Mouse (Mus musculus): ENCODE results near the gene Il1rl2.
A peak's percentile ranks its signal among the peaks of the same experiment; 100 is the strongest.

Gene Il1rl2

DNA sequence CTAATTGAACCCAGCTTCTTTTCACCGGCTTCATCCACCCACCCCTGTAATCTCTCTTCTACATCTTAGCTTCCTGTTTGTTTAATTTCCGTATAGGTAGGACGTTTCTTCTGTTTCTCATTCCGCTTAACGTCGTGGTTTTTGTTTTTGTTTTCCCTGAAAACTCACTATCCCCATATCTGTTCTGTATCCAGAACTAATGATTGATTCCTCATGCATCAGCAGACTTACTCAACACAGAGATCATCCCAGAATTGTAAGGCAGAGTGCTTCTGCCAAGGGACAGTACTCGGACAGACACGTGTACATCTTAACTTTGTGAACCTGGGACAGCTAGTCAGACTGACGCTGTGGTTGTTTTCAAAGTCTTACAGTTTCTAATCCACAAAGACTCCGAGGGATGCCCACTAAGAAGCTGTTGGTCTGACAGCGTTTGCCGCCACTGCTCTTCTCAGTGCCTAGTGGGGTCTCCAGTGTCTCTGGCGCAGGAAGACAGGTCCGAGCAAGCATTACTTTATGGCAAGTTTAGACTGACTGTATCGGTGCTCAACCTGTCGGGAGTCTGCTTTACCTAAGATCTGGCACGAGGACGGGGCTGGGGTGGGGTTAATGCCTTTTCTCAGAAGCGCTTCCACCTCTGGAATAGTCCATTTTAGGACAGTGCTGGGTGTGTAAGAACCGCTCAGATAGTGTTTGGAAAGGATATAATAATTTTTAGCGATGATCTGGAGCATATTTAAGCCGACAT, 719 bp downstream of the Il1rl2 start:
- DNase-seq (ENCODE audit: low spot score) = no peak

DNA sequence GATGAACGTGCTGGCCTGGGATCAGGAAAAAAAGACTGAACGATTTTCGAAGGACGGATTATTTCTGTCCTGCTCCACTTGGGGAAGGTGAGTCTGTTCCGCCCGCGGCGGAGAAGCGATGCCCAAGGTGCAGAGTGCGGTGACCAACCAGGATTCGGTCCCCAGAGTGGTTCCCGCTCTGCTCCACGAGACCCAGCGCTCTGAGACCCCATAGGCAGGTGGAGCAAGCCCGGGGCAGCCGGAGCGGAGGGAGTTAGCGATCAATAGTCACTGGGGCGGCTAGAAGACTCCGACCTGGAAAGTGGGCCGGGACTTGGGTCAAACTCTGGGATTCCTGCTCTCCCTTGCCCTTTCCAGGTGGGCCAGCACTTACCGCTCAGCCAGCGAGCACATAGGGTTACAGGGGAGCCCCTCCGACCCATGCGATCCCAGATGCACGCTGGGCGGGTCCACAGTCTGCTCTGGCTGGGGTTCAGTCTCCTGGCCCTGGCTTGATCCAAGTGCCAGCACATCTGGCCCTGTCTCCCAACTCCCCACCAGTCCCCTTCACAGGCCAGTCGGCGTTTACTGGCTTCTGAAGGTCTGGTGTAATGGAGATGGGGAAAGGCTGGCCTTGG, 1.4 kb downstream of the Il1rl2 start:
- no peak for DNase-seq (ENCODE audit: low spot score)

DNA sequence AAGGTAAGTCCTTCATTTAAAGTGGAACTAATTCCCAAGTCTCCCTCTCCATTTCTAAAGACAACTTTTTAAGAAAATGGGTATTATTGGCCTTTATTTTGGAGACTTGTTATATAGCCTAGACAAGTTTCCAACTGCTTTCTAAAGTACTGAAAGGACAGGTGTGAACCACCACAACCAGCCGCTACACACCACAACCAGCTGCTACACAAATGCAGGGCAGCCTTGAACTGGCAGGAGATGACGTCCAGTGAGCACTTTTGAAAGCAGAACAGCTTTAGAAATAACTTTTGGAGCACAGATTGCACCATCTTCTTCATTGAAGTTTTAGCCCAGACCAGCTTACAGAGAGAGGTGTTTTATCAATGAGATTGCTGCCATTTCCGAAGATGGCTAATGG, 3.2 kb downstream of the Il1rl2 start:
- no peak for DNase-seq (ENCODE audit: low spot score)

GRCm38 (mm10) chr1:40329526-40329925, 5.1 kb downstream of the Il1rl2 start:
- DNase-seq (ENCODE audit: low spot score) = no peak

GRCm38 (mm10) chr1:40330181-40330580, 5.8 kb downstream of the Il1rl2 start:
- no peak for DNase-seq (ENCODE audit: low spot score)

- DNase-seq (ENCODE audit: low spot score) = no peak
Observed at GRCm38 (mm10) chr1:40339346-40339745, 14.9 kb downstream of the Il1rl2 start.

DNA sequence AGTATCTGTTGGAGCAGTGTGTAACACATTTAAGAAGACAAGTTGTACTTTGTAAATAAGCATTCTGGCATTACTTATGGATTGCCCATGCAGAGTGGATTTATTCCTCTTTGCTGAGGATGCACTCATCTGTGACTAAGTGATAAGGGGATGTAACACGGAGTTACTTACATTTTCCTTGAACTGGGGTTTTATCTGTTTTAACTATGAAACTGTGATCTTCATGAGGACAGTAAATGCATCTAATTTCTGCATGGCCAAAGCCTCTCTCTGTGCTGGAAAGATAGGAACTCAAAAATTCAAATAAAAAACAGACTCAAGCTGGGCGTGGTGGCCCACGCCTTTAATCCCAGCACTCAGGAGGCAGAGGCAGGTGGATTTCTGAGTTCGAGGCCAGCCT, 15.7 kb downstream of the Il1rl2 start:
- no peak for DNase-seq (ENCODE audit: low spot score)

DNA sequence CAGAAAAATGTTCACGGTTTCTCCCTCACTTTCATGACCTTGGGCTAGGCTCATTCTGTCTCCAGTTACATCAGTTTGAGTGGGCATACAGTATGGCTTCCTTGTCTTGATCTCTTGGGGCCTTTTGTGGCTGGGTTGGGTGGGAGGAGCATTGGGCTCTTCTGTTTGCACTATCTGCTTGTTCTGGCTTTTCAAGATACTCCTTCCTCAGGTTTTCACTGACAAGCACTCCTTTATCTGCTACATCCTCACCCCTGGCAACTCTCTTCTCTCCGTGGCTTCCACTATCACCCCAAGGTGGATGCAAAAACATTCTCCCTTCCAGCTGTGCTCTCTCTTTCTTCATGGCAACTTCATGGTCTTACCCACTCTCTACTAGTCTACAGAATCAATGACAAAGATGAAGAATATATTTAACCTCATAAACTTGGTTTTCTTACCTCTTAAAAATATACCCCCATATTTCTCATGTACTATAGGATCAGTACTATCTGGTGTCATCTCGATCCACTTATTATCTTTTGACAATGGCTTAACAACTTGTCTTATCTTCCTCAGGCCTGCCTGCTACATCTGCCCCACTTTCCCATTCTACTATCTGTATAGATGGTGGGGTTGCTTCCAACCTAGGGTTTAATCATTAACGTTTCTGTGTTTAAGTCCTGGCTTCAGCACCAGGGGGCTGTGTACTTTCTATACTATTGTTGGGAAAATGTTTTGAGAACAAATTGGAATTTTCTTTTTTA, 27.9 kb downstream of the Il1rl2 start:
- DNase-seq (ENCODE audit: low spot score) = no peak

DNA sequence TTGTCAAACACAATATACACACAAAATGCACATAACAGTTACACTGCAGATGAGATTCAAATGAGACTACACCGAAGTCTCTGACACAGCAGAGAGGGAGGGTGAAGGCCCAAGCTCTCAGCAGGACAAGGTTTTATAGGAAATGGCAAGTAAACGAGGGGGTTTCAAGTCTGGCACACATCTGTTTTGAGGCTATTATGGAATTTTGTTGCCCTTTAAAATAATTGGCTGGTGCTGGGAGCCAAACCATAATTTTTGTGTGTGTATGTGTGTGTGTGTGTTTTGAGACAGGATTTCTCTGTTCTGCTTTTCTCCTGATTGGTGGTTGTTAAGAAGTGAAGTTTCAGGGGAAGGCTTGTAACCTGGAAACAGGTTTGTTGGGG, 28.5 kb downstream of the Il1rl2 start:
- no peak for DNase-seq (ENCODE audit: low spot score)

DNA sequence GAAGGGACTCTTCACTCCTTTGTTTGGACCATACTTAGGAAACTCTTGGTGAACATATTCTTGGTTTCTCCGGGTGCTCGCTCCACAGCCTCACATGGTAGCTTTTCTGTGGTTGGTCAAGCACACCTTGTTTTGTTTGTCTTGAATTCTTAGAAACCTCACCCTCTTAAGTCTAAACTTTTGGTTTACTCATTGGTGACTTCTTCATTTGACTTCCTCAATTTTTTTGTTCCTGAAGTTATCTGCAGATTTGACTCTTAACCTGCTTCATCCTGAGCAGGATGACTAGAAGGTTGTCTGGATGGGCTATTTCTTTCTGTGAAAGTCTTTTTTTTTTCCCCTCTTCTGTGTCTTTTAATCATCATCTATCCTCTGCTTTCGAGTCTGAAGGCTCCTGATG, 30.3 kb downstream of the Il1rl2 start:
- no peak for DNase-seq (ENCODE audit: low spot score)

- DNase-seq (ENCODE audit: low spot score) = no peak
Observed at GRCm38 (mm10) chr1:40355431-40355843, 31.0 kb downstream of the Il1rl2 start.

GRCm38 (mm10) chr1:40355904-40356521, 31.6 kb downstream of the Il1rl2 start:
- no peak for DNase-seq (ENCODE audit: low spot score)

- no peak for DNase-seq (ENCODE audit: low spot score)
Observed at GRCm38 (mm10) chr1:40357921-40358320, 33.5 kb downstream of the Il1rl2 start.

DNA sequence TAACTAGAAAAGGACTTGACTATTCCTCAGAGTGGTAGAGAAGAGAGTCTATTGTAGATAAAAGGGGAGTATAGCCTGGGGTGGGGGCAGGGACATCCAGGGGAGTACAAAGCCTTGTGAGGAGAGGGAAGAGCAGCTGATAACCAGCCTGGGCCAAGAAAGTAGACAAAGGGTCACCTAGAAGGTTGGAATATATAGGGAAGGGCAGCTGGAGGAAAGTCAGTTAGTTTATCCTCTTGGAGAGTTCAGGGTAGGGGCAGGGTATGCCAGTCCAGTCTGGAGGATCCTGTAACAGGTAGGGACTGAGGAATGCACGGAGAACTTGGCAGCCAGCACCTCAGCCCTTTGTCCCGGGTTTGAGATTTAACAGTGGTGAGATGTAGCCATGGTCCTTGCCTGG, 33.9 kb downstream of the Il1rl2 start:
- DNase-seq (ENCODE audit: low spot score) = no peak

DNA sequence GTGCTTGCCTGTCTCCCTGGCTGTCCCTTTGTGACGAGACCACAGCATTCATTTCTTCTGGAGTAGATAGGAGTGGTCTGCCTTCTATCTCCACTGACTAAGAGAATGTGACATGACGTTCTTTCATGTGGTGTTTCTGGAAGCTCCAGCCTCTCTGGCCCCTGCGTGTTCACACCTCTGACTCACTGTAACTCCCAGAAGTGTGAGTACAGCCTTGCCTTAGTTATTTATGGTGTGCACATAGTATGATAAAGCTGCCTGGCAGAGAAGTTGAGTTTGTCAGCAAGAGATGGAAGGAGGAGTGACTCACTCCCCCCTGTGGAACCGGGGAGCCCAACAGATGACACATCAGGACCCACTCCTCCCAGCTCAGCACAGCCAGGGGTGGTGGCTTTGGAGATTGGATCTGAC, 34.4 kb downstream of the Il1rl2 start:
- no peak for DNase-seq (ENCODE audit: low spot score)

- DNase-seq (ENCODE audit: low spot score) = no peak
Observed at GRCm38 (mm10) chr1:40359731-40360130, 35.3 kb downstream of the Il1rl2 start.

GRCm38 (mm10) chr1:40360969-40361368, 36.6 kb downstream of the Il1rl2 start:
- DNase-seq (ENCODE audit: low spot score) = no peak

DNA sequence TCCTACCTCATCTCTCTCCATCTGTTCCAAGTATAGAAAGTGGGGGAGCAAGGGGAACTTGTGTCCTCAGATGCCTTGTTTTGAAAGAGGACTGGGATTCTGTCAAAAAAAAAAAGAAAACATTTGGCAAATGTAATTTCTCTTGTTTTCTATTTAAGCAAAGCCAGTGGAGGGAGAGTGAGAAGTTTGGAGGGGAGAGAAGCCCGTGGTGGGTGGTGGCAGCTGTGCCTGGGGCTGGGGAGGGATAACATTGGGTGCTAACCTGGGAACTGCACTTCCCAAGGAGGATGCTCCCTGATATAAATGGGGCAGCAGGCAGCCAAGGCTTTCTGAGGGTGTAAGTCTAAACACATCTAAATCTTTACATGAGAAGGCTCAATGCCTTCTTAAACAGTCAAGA, 37.2 kb downstream of the Il1rl2 start:
- no peak for DNase-seq (ENCODE audit: low spot score)

- DNase-seq (ENCODE audit: low spot score) = no peak
Observed at GRCm38 (mm10) chr1:40362784-40363183, 38.4 kb downstream of the Il1rl2 start.

DNA sequence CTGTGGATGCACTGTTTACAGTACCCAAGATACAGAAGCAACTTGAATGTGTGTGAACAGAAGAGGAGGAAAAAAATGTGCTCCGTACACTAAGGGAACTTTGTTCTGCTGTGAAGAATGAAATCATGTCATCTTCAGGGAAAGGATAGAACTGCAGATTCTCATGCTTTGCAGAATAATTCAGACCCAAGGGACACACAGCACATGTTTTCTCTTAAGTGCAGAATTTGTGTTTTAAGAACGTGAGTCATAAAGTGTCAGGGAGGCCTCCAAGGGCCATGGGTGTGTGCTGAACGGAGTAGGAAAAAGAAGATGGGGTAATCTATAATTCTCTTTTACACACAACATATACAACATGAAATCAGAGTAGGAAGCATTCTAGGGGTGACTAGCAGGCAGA, 48.5 kb downstream of the Il1rl2 start:
- no peak for DNase-seq (ENCODE audit: low spot score)

DNA sequence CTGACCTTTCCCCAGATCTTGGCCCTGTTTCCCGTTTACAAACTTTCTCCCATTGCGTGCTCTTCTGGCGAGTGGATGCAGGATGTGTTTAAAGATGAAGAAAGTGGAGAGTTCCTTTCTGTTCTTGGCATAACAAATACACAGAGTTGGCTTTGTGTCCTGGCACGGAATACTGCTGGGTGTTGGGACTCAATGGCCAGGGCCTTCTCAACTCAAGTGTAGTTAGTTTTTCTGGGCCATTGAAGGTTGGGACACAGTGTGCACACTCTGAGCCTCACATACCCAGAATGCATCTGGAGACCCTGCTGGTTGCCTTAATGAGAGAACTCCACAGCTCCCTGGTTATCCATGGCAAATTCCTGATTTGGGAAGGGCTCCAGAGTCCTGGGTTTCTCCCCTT, 50.7 kb downstream of the Il1rl2 start:
- DNase-seq (ENCODE audit: low spot score) = no peak

GRCm38 (mm10) chr1:40376745-40377144, 52.3 kb downstream of the Il1rl2 start:
- no peak for DNase-seq (ENCODE audit: low spot score)

- DNase-seq (ENCODE audit: low spot score) = peak; percentile 30
Observed at GRCm38 (mm10) chr1:40378794-40379193, 54.4 kb downstream of the Il1rl2 start.
